ENCODE assay signal across 9 mouse cellular contexts in genomic region chr2:33659288-33659629, GRCm38 (mm10). TPM values are rescaled to one million over a fixed set of nuclear protein-coding genes. Genes with fewer than 3 reads are reported as not detected.
A peak's percentile ranks its signal among the peaks of the same experiment; 100 is the strongest.
DNase-seq lines count a peak whose midpoint lies in the region; ATAC-seq lines count a peak whose summit lies in the region.
"Had no signal": no experiment of that assay in that cellular context is flagged by ENCODE, and none has a peak within 500 bp of the region (broad histone marks: within the 10 kb centered on the region; RNA-seq: fewer than 3 reads in every experiment).

No protein-coding gene starts in this region.

- no peak for ATAC-seq in heart, embryonic 15.5 days (replicated peaks; ENCODE audit: insufficient number of reproducible peaks, insufficient read depth, low FRiP score, low read depth)
- peak; percentile 61; the same call in 1 of the 2 replicates for ATAC-seq in limb, embryonic 13.5 days (ENCODE audit: low FRiP score, low read depth)
- no peak for ATAC-seq in megakaryocyte-erythroid progenitor cell, adult 5-6 weeks (replicated peaks; ENCODE audit: low FRiP score, low TSS enrichment, poor library complexity, severe bottlenecking)

- DNase-seq in 416B (ENCODE audit: low read depth) = peak; percentile 64
- DNase-seq in R1 (ENCODE audit: low read depth, low spot score) = peak; percentile 57
- peak; percentile 38 for DNase-seq in neural tube, embryonic 10.5 days (ENCODE audit: extremely low spot score, low spot score)
- DNase-seq in thymus, postnatal 14 days = no peak
- no peak for DNase-seq in urinary bladder, postnatal 10 days (ENCODE audit: low spot score)

- H3K27me3 ChIP-seq in heart, embryonic 15.5 days = no peaks in the 10 kb centered on the region
- H3K27me3 ChIP-seq in limb, embryonic 13.5 days = no peaks in the 10 kb centered on the region

- peak overlapping the region; percentile 34 for H3K4me3 ChIP-seq in heart, embryonic 15.5 days
- H3K4me3 ChIP-seq in limb, embryonic 13.5 days = peak overlapping the region; percentile 23
- H3K4me3 ChIP-seq: megakaryocyte, embryonic 14.5 days had no signal

- H3K27ac ChIP-seq in heart, embryonic 15.5 days = no peak overlapping the region
- H3K27ac ChIP-seq in limb, embryonic 13.5 days = no peak overlapping the region

- H3K4me1 ChIP-seq in heart, embryonic 15.5 days (replicated peaks) = no peaks in the 10 kb centered on the region
- H3K4me1 ChIP-seq in limb, embryonic 13.5 days = peaks cover 5% of the 10 kb centered on the region; the same call in 1 of the 2 replicates

- no peaks in the 10 kb centered on the region for H3K9me3 ChIP-seq in heart, embryonic 15.5 days (replicated peaks)
- no peaks in the 10 kb centered on the region for H3K9me3 ChIP-seq in limb, embryonic 13.5 days
- H3K9me3 ChIP-seq: megakaryocyte, embryonic 14.5 days had no signal

- 7% methylated on average over 7 of the region's 7 CpGs for WGBS in heart, embryonic 15.5 days
- 4% methylated on average over 7 of the region's 7 CpGs for WGBS in limb, embryonic 13.5 days

- peak overlapping the region; percentile 55 for H3K4me2 ChIP-seq in heart, embryonic 15.5 days
- H3K4me2 ChIP-seq in limb, embryonic 13.5 days (replicated peaks) = peak overlapping the region; percentile 49

- H3K9ac ChIP-seq in heart, embryonic 15.5 days = no peak overlapping the region
- no peak overlapping the region for H3K9ac ChIP-seq in limb, embryonic 13.5 days

- no peaks in the 10 kb centered on the region for H3K36me3 ChIP-seq in heart, embryonic 15.5 days
- no peaks in the 10 kb centered on the region for H3K36me3 ChIP-seq in limb, embryonic 13.5 days

RNA-seq across cellular contexts. Expression of gene Lmx1b, which starts 18.9 kb away (rescaled TPM):
- not detected in 2 replicates for polyA plus RNA-seq in heart, embryonic 15.5 days (2015; fragmentation: Nextera tagmentation; extraction: Ambion mirVana)
- 7.3 and 7.7 TPM in 2 replicates for polyA plus RNA-seq in limb, embryonic 13.5 days (2015; fragmentation: Nextera tagmentation; extraction: Ambion mirVana)
- not detected in 2 replicates for total RNA-seq in megakaryocyte-erythroid progenitor cell, adult 5-6 weeks (2014; fragmentation: Nextera tagmentation)
- total RNA-seq in megakaryocyte-erythroid progenitor cell, adult 5-6 weeks (2017) = not detected in 2 replicates

Comparison
In these comparisons a context has a peak if more than half of its experiments do, and no peak if none do; other contexts are left out.
1. DNase-seq: peak in 416B (single experiment), R1 (single experiment) and neural tube, embryonic 10.5 days (single experiment); none in thymus, postnatal 14 days (single experiment) and urinary bladder, postnatal 10 days (single experiment).